Mouse (Mus musculus) midbrain, embryonic 15.5 days (tissue): ENCODE measurements at regions not wholly inside any gene's neighbourhood (a gene's known extent, or its start where the extent isn't known, plus 50 kb on each side); places are given as distances from the start of the nearest gene placed in this dataset.
"Not testable (repeated sequence)": the region's sequence is repeated elsewhere in the genome, so short reads cannot be mapped to it uniquely, and the experiment has no call there.

Source experiments
- ATAC-seq: fragments of 200-750 bp; cut with Nextera tagmentation; replicated peaks from 2 replicates; pipeline ENCODE4 v1.8.0; 2017; ENCODE audit warnings: moderate TSS enrichment
- H3K27ac ChIP-seq: fragments of 300-500 bp; sonication (generic); 2 replicates; pipeline ENCODE4 v1.5.1; 2015; ENCODE audit warnings: mild to moderate bottlenecking, inconsistent platforms
- H3K27me3 ChIP-seq: fragments of 300-500 bp; sonication (generic); replicated peaks from 2 replicates; pipeline ENCODE4 v1.6.1; 2015; ENCODE audit warnings: inconsistent platforms
- H3K36me3 ChIP-seq: fragments of 300-500 bp; sonication (generic); replicated peaks from 2 replicates; pipeline ENCODE4 v1.6.1; 2015; ENCODE audit warnings: inconsistent platforms
- H3K4me1 ChIP-seq: fragments of 300-500 bp; sonication (generic); 2 replicates; pipeline ENCODE4 v1.6.1; 2015; ENCODE audit warnings: inconsistent platforms
- H3K4me2 ChIP-seq: fragments of 300-500 bp; sonication (generic); 2 replicates; pipeline ENCODE4 v1.6.1; 2015; ENCODE audit warnings: inconsistent platforms, mild to moderate bottlenecking, moderate library complexity
- H3K4me3 ChIP-seq: fragments of 300-500 bp; sonication (generic); 2 replicates; pipeline ENCODE4 v1.5.1; 2015; ENCODE audit warnings: mild to moderate bottlenecking, inconsistent platforms
- H3K9ac ChIP-seq: fragments of 300-500 bp; sonication (generic); 2 replicates; pipeline ENCODE4 v1.6.1; 2015; ENCODE audit warnings: mild to moderate bottlenecking, inconsistent platforms
- H3K9me3 ChIP-seq: fragments of 300-500 bp; sonication (generic); 2 replicates; pipeline ENCODE4 v1.6.1; 2016; ENCODE audit warnings: inconsistent platforms
- WGBS: fragments of 180-500 bp; shearing (Covaris S2); methylation state at CpG from one replicate; pipeline ENCODE4 v1.1.7; 2015; ENCODE audit warnings: mixed read lengths; 5-methylcytosine and 5-hydroxymethylcytosine counted together

DNA sequence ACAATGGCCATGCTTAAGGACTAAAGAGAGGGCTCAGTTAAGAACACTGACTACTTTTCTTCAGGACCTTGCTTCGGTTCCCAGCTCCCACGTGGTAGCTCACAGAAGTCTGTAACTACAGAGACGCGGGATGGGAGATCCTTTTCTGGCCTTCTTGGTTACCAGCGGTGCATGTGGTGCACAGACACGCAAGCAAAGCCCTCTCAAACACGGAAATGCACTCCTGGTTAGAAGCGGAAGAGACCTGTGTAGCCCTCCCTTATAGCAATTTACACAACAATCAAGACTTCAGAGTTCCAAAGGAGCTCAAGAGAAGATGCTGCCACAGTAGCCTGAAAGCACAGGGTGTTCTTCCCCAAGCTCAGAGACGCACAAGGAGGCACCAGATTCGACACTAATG, 225.6 kb downstream of the Unc5cl start:
- no peak overlapping the region for H3K4me2 ChIP-seq
- H3K27me3 ChIP-seq = no peaks in the 10 kb centered on the region
- H3K36me3 ChIP-seq = no peaks in the 10 kb centered on the region
- WGBS = 87% methylated on average over 10 of the region's 10 CpGs
- ATAC-seq = no peak
- H3K4me3 ChIP-seq = no peak overlapping the region
- H3K4me1 ChIP-seq = no peaks in the 10 kb centered on the region
- no peaks in the 10 kb centered on the region for H3K9me3 ChIP-seq
- no peak overlapping the region for H3K9ac ChIP-seq
- H3K27ac ChIP-seq = no peak overlapping the region

DNA sequence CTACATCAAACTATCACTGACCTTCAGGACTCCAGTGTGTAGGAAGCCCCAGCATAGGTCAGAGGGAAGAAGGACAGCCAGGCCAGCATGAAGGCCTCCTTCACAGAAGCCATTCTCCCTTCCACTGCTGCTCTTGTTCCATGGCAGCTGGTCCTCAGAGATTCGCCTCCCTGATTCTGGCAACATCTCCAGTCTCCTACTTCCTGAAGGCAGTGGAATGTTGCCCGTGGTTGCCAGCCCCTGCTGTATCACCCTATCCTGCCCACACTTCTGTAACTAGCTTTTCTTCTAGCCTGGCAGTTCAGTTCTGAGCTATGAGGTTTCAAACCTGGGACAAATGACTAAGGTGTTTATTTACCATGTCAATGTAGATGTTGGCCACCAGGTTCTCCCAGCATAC, 234.2 kb downstream of the Unc5cl start:
- no peak for ATAC-seq

DNA sequence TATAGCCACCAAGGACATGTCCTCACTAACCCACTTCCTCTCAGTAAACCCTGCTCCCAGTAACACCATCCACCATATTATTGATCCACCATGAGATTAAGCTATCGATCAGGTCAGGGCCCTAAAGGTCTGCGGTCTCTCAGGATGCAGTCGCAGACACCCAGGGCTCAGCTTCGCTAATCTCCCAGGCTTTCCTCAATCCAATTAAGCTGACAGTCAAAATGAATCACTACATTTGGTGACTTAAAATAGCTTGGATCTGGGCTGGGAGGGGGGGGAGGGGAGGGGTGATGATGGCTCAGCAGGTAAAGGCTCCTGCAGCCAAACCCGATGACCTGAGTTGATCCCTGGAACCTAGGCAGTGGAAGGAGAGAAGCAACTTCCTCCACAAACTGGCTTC, 233.7 kb upstream of the Lrfn2 start:
- no peaks in the 10 kb centered on the region for H3K36me3 ChIP-seq
- 75% methylated on average over 5 of the region's 5 CpGs for WGBS
- H3K4me2 ChIP-seq = no peak overlapping the region
- H3K4me1 ChIP-seq = no peaks in the 10 kb centered on the region
- H3K27ac ChIP-seq = no peak overlapping the region
- no peak overlapping the region for H3K4me3 ChIP-seq
- no peaks in the 10 kb centered on the region for H3K27me3 ChIP-seq
- H3K9ac ChIP-seq = no peak overlapping the region
- H3K9me3 ChIP-seq = 0 out of 2 replicates have a peak, but pooled peaks cover 2% of the 10 kb centered on the region
- ATAC-seq = no peak

More for the DNA sequence above, 234.2 kb downstream of the Unc5cl start:
- Histone ChIP-seq H3K36me3 (no peaks in the 10 kb centered on the region), H3K9me3 (no peaks in the 10 kb centered on the region), H3K4me3 (no peak overlapping the region), H3K9ac (no peak overlapping the region), H3K27me3 (no peaks in the 10 kb centered on the region), H3K4me2 (no peak overlapping the region), H3K4me1 (no peaks in the 10 kb centered on the region), H3K27ac (no peak overlapping the region)
- 82% methylated on average over 2 of the region's 2 CpGs for WGBS

DNA sequence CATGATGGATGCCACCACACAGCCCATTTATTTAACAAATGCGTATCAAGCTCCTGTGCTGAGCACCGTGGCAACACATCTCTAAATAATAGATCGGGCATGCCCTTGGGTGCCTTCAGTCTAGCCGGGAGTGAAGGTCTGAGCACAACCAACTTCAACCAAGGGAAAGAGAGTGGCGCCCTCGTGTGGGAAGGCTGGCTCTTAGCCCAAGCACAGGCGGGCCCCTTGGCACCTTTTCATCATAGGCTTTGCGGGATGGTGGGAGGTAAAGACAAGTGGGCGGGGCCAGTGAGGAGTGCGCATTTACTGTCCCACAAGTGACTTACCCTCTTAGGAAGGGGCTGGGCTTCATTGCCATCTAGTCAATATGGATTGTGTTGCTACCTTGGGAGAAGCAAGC, 231.6 kb upstream of the Lrfn2 start:
- Histone ChIP-seq H3K27me3 (no peaks in the 10 kb centered on the region), H3K4me1 (no peaks in the 10 kb centered on the region), H3K27ac (no peak overlapping the region), H3K9ac (no peak overlapping the region), H3K9me3 (0 out of 2 replicates have a peak, but pooled peaks cover 2% of the 10 kb centered on the region), H3K4me3 (no peak overlapping the region), H3K4me2 (no peak overlapping the region), H3K36me3 (no peaks in the 10 kb centered on the region)
- no peak for ATAC-seq
- 33% methylated on average over 10 of the region's 10 CpGs for WGBS

DNA sequence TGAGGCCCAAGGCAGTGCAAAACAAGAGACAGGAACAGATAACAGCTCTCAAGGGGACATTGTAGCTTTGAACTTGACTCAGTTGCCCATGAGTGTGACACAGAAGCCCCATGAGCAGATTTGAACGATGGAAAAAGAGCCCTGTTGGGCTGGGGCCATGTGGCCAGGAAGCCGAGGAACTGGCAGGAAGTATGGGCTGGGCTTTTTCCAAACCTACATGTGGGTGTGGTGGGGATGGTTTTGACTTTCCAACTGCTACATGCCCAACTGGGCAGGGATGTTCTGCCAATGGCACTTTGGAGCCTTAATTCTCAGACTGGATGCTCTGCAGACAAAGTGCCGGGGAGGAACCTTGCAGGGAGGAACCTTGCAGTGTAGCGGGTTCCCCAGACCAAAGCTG, 211.7 kb upstream of the Lrfn2 start:
- WGBS = 79% methylated on average over 4 of the region's 4 CpGs
- ATAC-seq = no peak
- H3K27me3 ChIP-seq = no peaks in the 10 kb centered on the region

GRCm38 (mm10) chr17:48723286-48723685, 208.9 kb upstream of the Lrfn2 start:
- H3K9me3 ChIP-seq = no peaks in the 10 kb centered on the region
- no peaks in the 10 kb centered on the region for H3K36me3 ChIP-seq
- 88% methylated on average over 10 of the region's 10 CpGs for WGBS
- H3K4me1 ChIP-seq = peaks cover 3% of the 10 kb centered on the region; the same call in 1 of the 2 replicates
- no peak overlapping the region for H3K4me2 ChIP-seq
- ATAC-seq = no peak
- no peak overlapping the region for H3K4me3 ChIP-seq
- H3K27ac ChIP-seq = no peak overlapping the region
- H3K9ac ChIP-seq = no peak overlapping the region
- no peaks in the 10 kb centered on the region for H3K27me3 ChIP-seq

More for the DNA sequence above, 211.7 kb upstream of the Lrfn2 start:
- no peak overlapping the region for H3K9ac ChIP-seq
- H3K9me3 ChIP-seq = no peaks in the 10 kb centered on the region
- H3K4me1 ChIP-seq = peaks cover 3% of the 10 kb centered on the region; the same call in 1 of the 2 replicates
- H3K27ac ChIP-seq = no peak overlapping the region
- no peaks in the 10 kb centered on the region for H3K36me3 ChIP-seq
- H3K4me2 ChIP-seq = no peak overlapping the region
- no peak overlapping the region for H3K4me3 ChIP-seq

GRCm38 (mm10) chr17:48724513-48725112, 207.6 kb upstream of the Lrfn2 start:
- 86% methylated on average over 11 of the region's 11 CpGs for WGBS
- Histone ChIP-seq H3K27ac (no peak overlapping the region), H3K36me3 (no peaks in the 10 kb centered on the region), H3K9ac (no peak overlapping the region), H3K27me3 (no peaks in the 10 kb centered on the region), H3K4me1 (peaks cover 3% of the 10 kb centered on the region; the same call in 1 of the 2 replicates), H3K9me3 (no peaks in the 10 kb centered on the region), H3K4me3 (no peak overlapping the region), H3K4me2 (no peak overlapping the region)
- no peak for ATAC-seq

DNA sequence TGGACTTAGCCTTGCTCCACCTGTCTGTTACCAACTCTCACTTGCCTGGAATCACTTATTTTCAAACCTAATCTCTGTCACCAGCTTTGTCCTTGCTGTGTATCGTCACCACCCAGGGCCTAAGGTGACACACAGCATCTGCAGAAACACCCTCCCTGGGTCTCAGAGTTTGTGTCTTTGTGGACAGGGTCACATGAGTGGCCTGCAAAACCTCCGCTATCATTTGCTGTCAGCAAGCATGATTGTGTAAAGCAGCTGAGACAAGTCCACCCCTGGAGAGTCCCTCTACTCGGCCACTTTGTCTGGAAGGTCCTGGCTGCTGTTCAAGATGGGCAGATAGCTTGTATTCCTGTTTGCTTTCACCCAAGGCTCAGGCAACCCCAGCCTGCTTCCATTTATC, 205.7 kb upstream of the Lrfn2 start:
- Histone ChIP-seq H3K9me3 (no peaks in the 10 kb centered on the region), H3K4me1 (peaks cover 3% of the 10 kb centered on the region; the same call in 1 of the 2 replicates), H3K36me3 (no peaks in the 10 kb centered on the region), H3K27ac (no peak overlapping the region), H3K4me2 (no peak overlapping the region), H3K4me3 (no peak overlapping the region), H3K27me3 (no peaks in the 10 kb centered on the region), H3K9ac (no peak overlapping the region)
- no peak for ATAC-seq
- WGBS = 73% methylated on average over 3 of the region's 3 CpGs

- Histone ChIP-seq H3K4me3 (no peak overlapping the region), H3K4me1 (no peaks in the 10 kb centered on the region), H3K9me3 (no peaks in the 10 kb centered on the region), H3K4me2 (no peak overlapping the region), H3K27ac (no peak overlapping the region), H3K27me3 (no peaks in the 10 kb centered on the region), H3K9ac (no peak overlapping the region), H3K36me3 (no peaks in the 10 kb centered on the region)
- WGBS = 77% methylated on average over 9 of the region's 9 CpGs
- ATAC-seq = no peak
These were observed 198.4 kb upstream of the Lrfn2 start for GRCm38 (mm10) chr17:48733801-48734200.

DNA sequence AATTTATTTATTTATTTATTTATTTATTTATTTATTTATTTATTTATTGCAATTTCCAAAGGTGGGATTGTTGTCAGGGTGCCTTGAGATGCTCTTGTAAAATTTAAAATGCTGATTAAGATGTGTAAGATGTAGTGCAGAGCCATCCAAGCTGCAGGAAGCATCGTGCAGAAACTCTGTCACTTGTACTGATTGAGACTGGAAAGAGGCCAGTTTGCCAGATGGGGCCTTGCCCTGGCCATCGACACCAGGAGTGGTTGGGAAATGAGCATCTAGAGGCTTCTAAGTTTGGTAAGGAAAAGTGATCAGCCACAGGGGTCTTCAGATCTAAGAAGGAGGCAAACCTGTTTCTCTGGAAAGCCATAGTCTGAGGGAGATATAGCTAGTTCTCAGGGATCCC, 195.0 kb upstream of the Lrfn2 start:
- H3K36me3 ChIP-seq, H3K27me3 ChIP-seq, H3K9ac ChIP-seq, H3K4me1 ChIP-seq, H3K4me2 ChIP-seq, H3K9me3 ChIP-seq, ATAC-seq, H3K4me3 ChIP-seq, H3K27ac ChIP-seq: not testable (repeated sequence)
- 87% methylated on average over 2 of the region's 2 CpGs for WGBS

GRCm38 (mm10) chr17:48738708-48739107, 193.5 kb upstream of the Lrfn2 start:
- WGBS = 67% methylated on average over 5 of the region's 5 CpGs

DNA sequence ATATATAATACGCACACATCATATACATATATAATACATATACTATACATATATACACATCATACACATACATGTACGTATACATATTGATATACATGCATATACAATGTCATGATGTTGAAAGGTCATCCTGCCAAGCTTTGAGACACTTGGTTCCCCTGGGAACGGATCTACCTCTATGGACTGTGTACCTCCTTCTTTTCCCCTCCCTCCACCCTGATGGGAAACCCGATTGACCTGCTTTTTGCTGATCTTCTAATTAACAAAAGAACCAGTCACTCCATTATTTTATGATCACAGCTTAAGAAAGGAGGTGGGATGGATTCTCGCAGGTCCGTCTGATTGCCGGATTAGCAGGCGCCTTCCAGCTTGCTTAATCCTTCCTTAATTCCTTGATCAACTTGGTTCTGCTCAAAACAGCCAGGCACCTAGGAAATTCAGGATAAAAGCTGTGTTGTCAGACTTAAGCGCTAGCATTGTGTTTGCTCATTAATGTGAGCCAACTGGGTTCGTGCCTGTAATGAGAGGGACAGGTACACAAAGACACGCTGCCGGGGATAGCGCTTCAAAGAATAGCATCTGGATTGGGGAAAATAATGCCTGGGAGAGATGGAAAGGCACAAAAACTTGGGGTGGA, 189.3 kb upstream of the Lrfn2 start:
- Histone ChIP-seq H3K4me3 (no peak overlapping the region), H3K27ac (no peak overlapping the region), H3K4me2 (no peak overlapping the region), H3K4me1 (0 out of 2 replicates have a peak, but pooled peaks cover 8% of the 10 kb centered on the region), H3K9ac (no peak overlapping the region), H3K36me3 (no peaks in the 10 kb centered on the region), H3K27me3 (no peaks in the 10 kb centered on the region), H3K9me3 (no peaks in the 10 kb centered on the region)
- WGBS = 28% methylated on average over 13 of the region's 13 CpGs
- ATAC-seq = no peak; the same call in 1 of the 2 replicates

More at GRCm38 (mm10) chr17:48738708-48739107, 193.5 kb upstream of the Lrfn2 start:
- no peak overlapping the region for H3K27ac ChIP-seq
- 0 out of 2 replicates have a peak, but pooled peaks cover 8% of the 10 kb centered on the region for H3K4me1 ChIP-seq
- no peak overlapping the region for H3K4me3 ChIP-seq
- no peaks in the 10 kb centered on the region for H3K27me3 ChIP-seq
- H3K36me3 ChIP-seq = no peaks in the 10 kb centered on the region
- H3K9ac ChIP-seq = no peak overlapping the region
- no peak overlapping the region for H3K4me2 ChIP-seq
- ATAC-seq = peak; percentile 34; the same call in 1 of the 2 replicates
- H3K9me3 ChIP-seq = no peaks in the 10 kb centered on the region

- H3K4me2 ChIP-seq = no peak overlapping the region
- no peaks in the 10 kb centered on the region for H3K27me3 ChIP-seq
- no peak for ATAC-seq
- H3K4me1 ChIP-seq = peaks cover 29% of the 10 kb centered on the region
- no peaks in the 10 kb centered on the region for H3K9me3 ChIP-seq
- no peaks in the 10 kb centered on the region for H3K36me3 ChIP-seq
- H3K4me3 ChIP-seq = no peak overlapping the region
- H3K27ac ChIP-seq = no peak overlapping the region
- H3K9ac ChIP-seq = no peak overlapping the region
- WGBS = 95% methylated on average over 2 of the region's 2 CpGs
These were observed 162.1 kb upstream of the Lrfn2 start for GRCm38 (mm10) chr17:48770099-48770498.
